Mouse (Mus musculus) urinary bladder, postnatal 14 days (tissue): ENCODE measurements at regions not wholly inside any gene's neighbourhood (a gene's known extent, or its start where the extent isn't known, plus 50 kb on each side); places are given as distances from the start of the nearest gene placed in this dataset.

Experiments
- DNase-seq: peaks from one replicate; pipeline ENCODE4 v3.0.0; 2021; ENCODE audit warnings: low spot score

- no peak for DNase-seq
Observed at GRCm38 (mm10) chr6:31321066-31321846, 77.3 kb upstream of the Mkln1 start.

- DNase-seq: no peak
Observed at GRCm38 (mm10) chr6:31321902-31322301, 76.6 kb upstream of the Mkln1 start.

- DNase-seq: no peak
Observed at GRCm38 (mm10) chr6:31323228-31324190, 75.0 kb upstream of the Mkln1 start.

- DNase-seq: no peak
Observed at GRCm38 (mm10) chr6:31324717-31325116, 73.8 kb upstream of the Mkln1 start.

- DNase-seq: no peak
Observed at GRCm38 (mm10) chr6:31325621-31326020, 72.9 kb upstream of the Mkln1 start.

- DNase-seq: no peak
Observed at GRCm38 (mm10) chr6:31330327-31330726, 68.2 kb upstream of the Mkln1 start.

- DNase-seq: no peak
Observed at GRCm38 (mm10) chr6:31330868-31331267, 67.7 kb upstream of the Mkln1 start.

- DNase-seq: no peak
Observed at GRCm38 (mm10) chr6:31332254-31332653, 66.3 kb upstream of the Mkln1 start.

GRCm38 (mm10) chr6:31332714-31333113 is 65.8 kb upstream of the Mkln1 start:
- no peak for DNase-seq

- DNase-seq: no peak
Observed at GRCm38 (mm10) chr6:31333228-31333922, 65.2 kb upstream of the Mkln1 start.

- no peak for DNase-seq
Observed at GRCm38 (mm10) chr6:31334086-31334485, 64.4 kb upstream of the Mkln1 start.

- DNase-seq: no peak
Observed at GRCm38 (mm10) chr6:31339122-31339947, 59.2 kb upstream of the Mkln1 start.

GRCm38 (mm10) chr6:31339948-31340250 is 58.6 kb upstream of the Mkln1 start:
- DNase-seq: no peak

GRCm38 (mm10) chr6:31345366-31346084 is 53.0 kb upstream of the Mkln1 start:
- no peak for DNase-seq

- no peak for DNase-seq
Observed at GRCm38 (mm10) chr6:31348333-31348732, 50.2 kb upstream of the Mkln1 start.
